Mouse (Mus musculus) hindlimb bud, embryonic 11.5 days (tissue): ENCODE measurements around the gene Slc2a5.
A peak's percentile ranks its signal among the peaks of the same experiment; 100 is the strongest.

Experiments used
- DNase-seq: peaks from one replicate; pipeline ENCODE4 v3.0.0-alpha.2; 2012; ENCODE audit warnings: low read depth, low spot score; ENCODE audit errors: extremely low spot score

Slc2a5 gene

GRCm38 (mm10) chr4:150119055-150119454 is at the start of gene Slc2a5:
Gene Slc2a5, plus strand, starts transcription at chr4:150119283.
- no peak for DNase-seq

- DNase-seq, result no peak
Measured at GRCm38 (mm10) chr4:150070136-150070535, 48.9 kb upstream of the Slc2a5 start.

GRCm38 (mm10) chr4:150072416-150073101 is 46.5 kb upstream of the Slc2a5 start:
- DNase-seq, result no peak

- no peak for DNase-seq
Measured at GRCm38 (mm10) chr4:150073102-150073473, 46.0 kb upstream of the Slc2a5 start.

- no peak for DNase-seq
Measured at GRCm38 (mm10) chr4:150075350-150075749, 43.7 kb upstream of the Slc2a5 start.

- DNase-seq, result no peak
Measured at GRCm38 (mm10) chr4:150076147-150076546, 42.9 kb upstream of the Slc2a5 start.

GRCm38 (mm10) chr4:150078646-150079045 is 40.4 kb upstream of the Slc2a5 start:
- DNase-seq, result no peak

- DNase-seq, result no peak
Measured at GRCm38 (mm10) chr4:150079244-150079643, 39.8 kb upstream of the Slc2a5 start.

GRCm38 (mm10) chr4:150080330-150080967 is 38.6 kb upstream of the Slc2a5 start:
- no peak for DNase-seq

GRCm38 (mm10) chr4:150085366-150085765 is 33.7 kb upstream of the Slc2a5 start:
- no peak for DNase-seq

GRCm38 (mm10) chr4:150086841-150087160 is 32.3 kb upstream of the Slc2a5 start:
- DNase-seq, result no peak

- peak; percentile 80 for DNase-seq
Measured at GRCm38 (mm10) chr4:150087161-150087889, 31.8 kb upstream of the Slc2a5 start, which contains the start of gene Gpr157. Gene Gpr157, plus strand, starts transcription at chr4:150087365.

GRCm38 (mm10) chr4:150087890-150088530 is 31.1 kb upstream of the Slc2a5 start:
- no peak for DNase-seq

GRCm38 (mm10) chr4:150089121-150089520 is 30.0 kb upstream of the Slc2a5 start:
- no peak for DNase-seq

GRCm38 (mm10) chr4:150091887-150092582 is 27.0 kb upstream of the Slc2a5 start:
- DNase-seq, result no peak

- DNase-seq, result no peak
Measured at GRCm38 (mm10) chr4:150092583-150092902, 26.5 kb upstream of the Slc2a5 start.

GRCm38 (mm10) chr4:150093560-150094462 is 25.3 kb upstream of the Slc2a5 start:
- DNase-seq, result no peak

GRCm38 (mm10) chr4:150094463-150094789 is 24.7 kb upstream of the Slc2a5 start:
- DNase-seq, result no peak

GRCm38 (mm10) chr4:150096309-150096708 is 22.8 kb upstream of the Slc2a5 start:
- DNase-seq, result no peak

GRCm38 (mm10) chr4:150097847-150098246 is 21.2 kb upstream of the Slc2a5 start:
- no peak for DNase-seq
